ENCODE assay signal across 11 mouse cellular contexts in genomic region chr7:66309240-66309949, GRCm38 (mm10). TPM values are rescaled to one million over a fixed set of nuclear protein-coding genes. Genes with fewer than 3 reads are reported as not detected.
A peak's percentile ranks its signal among the peaks of the same experiment; 100 is the strongest.
DNase-seq lines count a peak whose midpoint lies in the region; ATAC-seq and TF ChIP-seq lines count a peak whose summit lies in the region.
"Had no signal": no experiment of that assay in that cellular context is flagged by ENCODE, and none has a peak within 500 bp of the region (broad histone marks: within the 10 kb centered on the region; RNA-seq: fewer than 3 reads in every experiment).

No protein-coding gene starts in this region.

- no peak for TF ChIP-seq CTCF in gastrocnemius, adult 2 months (IDR thresholded peaks at IDR 0.05)
- TF ChIP-seq CTCF in bone marrow macrophage, adult 2 months (IDR thresholded peaks at IDR 0.05; ENCODE audit: low read depth, low read length) = no peak

- H3K4me2 ChIP-seq in intestine, embryonic 15.5 days (replicated peaks) = peak overlapping the region; percentile 26
- H3K4me2 ChIP-seq: embryonic facial prominence, embryonic 12.5 days; limb, embryonic 12.5 days had no signal

- H3K4me1 ChIP-seq in bone marrow macrophage, adult 2 months (ENCODE audit: control insufficient read depth, insufficient read depth, low read length) = peaks cover 50% of the 10 kb centered on the region
- peaks cover 15% of the 10 kb centered on the region for H3K4me1 ChIP-seq in intestine, embryonic 15.5 days (replicated peaks)
- no peaks in the 10 kb centered on the region for H3K4me1 ChIP-seq in forebrain, embryonic 10.5 days
- H3K4me1 ChIP-seq: embryonic facial prominence, embryonic 12.5 days had no signal

- ATAC-seq in intestine, embryonic 15.5 days = peak; percentile 93

- no peaks in the 10 kb centered on the region for H3K27me3 ChIP-seq in intestine, embryonic 15.5 days (replicated peaks)
- H3K27me3 ChIP-seq in forebrain, embryonic 10.5 days (ENCODE audit: poor library complexity, severe bottlenecking) = no peaks in the 10 kb centered on the region
- H3K27me3 ChIP-seq: CH12.LX; embryonic facial prominence, embryonic 12.5 days; limb, embryonic 12.5 days had no signal

- no peak overlapping the region for H3K9ac ChIP-seq in intestine, embryonic 15.5 days
- H3K9ac ChIP-seq: embryonic facial prominence, embryonic 12.5 days; limb, embryonic 12.5 days had no signal

- no peak overlapping the region for H3K4me3 ChIP-seq in gastrocnemius, adult 2 months
- no peak overlapping the region for H3K4me3 ChIP-seq in bone marrow macrophage, adult 2 months (ENCODE audit: insufficient read depth, low read length)
- H3K4me3 ChIP-seq in intestine, embryonic 15.5 days (replicated peaks) = no peak overlapping the region
- H3K4me3 ChIP-seq in forebrain, embryonic 10.5 days = no peak overlapping the region
- H3K4me3 ChIP-seq: embryonic facial prominence, embryonic 12.5 days; limb, embryonic 12.5 days had no signal

- TF ChIP-seq POLR2A in bone marrow macrophage, adult 2 months (IDR thresholded peaks at IDR 0.05; ENCODE audit: borderline replicate concordance, low read depth, low read length) = no peak

- intact Hi-C loops in gastrocnemius, adult 2 months (cut with DNase I) = loop anchor here (5.0 kb wide), 1 partner anchor 353 kb away; no protein-coding TSS in a partner anchor

- H3K27ac ChIP-seq in gastrocnemius, adult 2 months = peak overlapping the region; percentile 64
- H3K27ac ChIP-seq in bone marrow macrophage, adult 2 months (ENCODE audit: insufficient read depth, low read depth, low read length) = peak overlapping the region; percentile 73
- peak overlapping the region; percentile 63 for H3K27ac ChIP-seq in intestine, embryonic 15.5 days
- H3K27ac ChIP-seq in forebrain, embryonic 10.5 days = no peak overlapping the region
- H3K27ac ChIP-seq: embryonic facial prominence, embryonic 12.5 days; limb, embryonic 12.5 days had no signal

- H3K36me3 ChIP-seq in intestine, embryonic 15.5 days = no peaks in the 10 kb centered on the region
- H3K36me3 ChIP-seq in forebrain, embryonic 10.5 days (replicated peaks) = no peaks in the 10 kb centered on the region

- WGBS in intestine, embryonic 15.5 days = 33% methylated on average over 5 of the region's 5 CpGs
- 76% methylated on average over 5 of the region's 5 CpGs for WGBS in forebrain, embryonic 10.5 days

- DNase-seq in gastrocnemius, adult 2 months = peak; percentile 53
- no peak for DNase-seq in gastrocnemius, postnatal 25 days
- DNase-seq in lung, postnatal 4 days = peak; percentile 77 to 86
- DNase-seq in gastrocnemius, adult 8-10 months (ENCODE audit: low spot score in 2 of 2) = no peak
- DNase-seq in spleen, postnatal 14 days (ENCODE audit: low spot score in 2 of 2) = no peak
- DNase-seq in forebrain, embryonic 10.5 days (ENCODE audit: extremely low spot score, low spot score) = no peak

- no peaks in the 10 kb centered on the region for H3K9me3 ChIP-seq in intestine, embryonic 15.5 days
- no peaks in the 10 kb centered on the region for H3K9me3 ChIP-seq in forebrain, embryonic 10.5 days
- H3K9me3 ChIP-seq: embryonic facial prominence, embryonic 12.5 days; limb, embryonic 12.5 days had no signal

RNA-seq across cellular contexts. Expression of gene Gm10974, which starts 56.3 kb away (rescaled TPM):
- not detected for total RNA-seq in gastrocnemius, adult 2 months (2021)
- total RNA-seq in gastrocnemius, postnatal 25 days (2021) = not detected
- not detected in 2 replicates for polyA plus RNA-seq in bone marrow macrophage, adult 2 months (2012; ENCODE audit: insufficient read depth, insufficient read length, missing spikeins)
- polyA plus RNA-seq in intestine, embryonic 15.5 days (2015; fragmentation: Nextera tagmentation; extraction: Ambion mirVana) = not detected in 2 replicates
- not detected for total RNA-seq in gastrocnemius, adult 8-10 months (2022)
- not detected in 2 replicates for polyA plus RNA-seq in forebrain, embryonic 10.5 days (2016; fragmentation: Nextera tagmentation; extraction: Ambion mirVana)
- total RNA-seq: CH12.LX had no signal
- polyA plus RNA-seq: embryonic facial prominence, embryonic 12.5 days; limb, embryonic 12.5 days had no signal

Comparison
In these comparisons a context has a peak if more than half of its experiments do, and no peak if none do; other contexts are left out.
1. DNase-seq: peak in gastrocnemius, adult 2 months (single experiment) and lung, postnatal 4 days (2 of 2); none in gastrocnemius, postnatal 25 days (single experiment), gastrocnemius, adult 8-10 months (0 of 2), spleen, postnatal 14 days (0 of 2) and forebrain, embryonic 10.5 days (single experiment).